Mouse (Mus musculus) natural killer cell, adult 2 months (primary cell): Measurements from ENCODE around the gene Iglon5.

Experiments
- DNase-seq, 2 experiments: peaks; one replicate each; pipeline ENCODE4 v3.0.0; 2022; ENCODE audit warnings: low spot score in 2 of 2

Gene Iglon5

GRCm38 (mm10) chr7:43465344-43466098 is 24.4 kb downstream of the Iglon5 start:
- DNase-seq = peak; percentile 96 to 98

- peak; percentile 54 to 72 for DNase-seq
Measured at GRCm38 (mm10) chr7:43464864-43465343, 25.0 kb downstream of the Iglon5 start.

DNA sequence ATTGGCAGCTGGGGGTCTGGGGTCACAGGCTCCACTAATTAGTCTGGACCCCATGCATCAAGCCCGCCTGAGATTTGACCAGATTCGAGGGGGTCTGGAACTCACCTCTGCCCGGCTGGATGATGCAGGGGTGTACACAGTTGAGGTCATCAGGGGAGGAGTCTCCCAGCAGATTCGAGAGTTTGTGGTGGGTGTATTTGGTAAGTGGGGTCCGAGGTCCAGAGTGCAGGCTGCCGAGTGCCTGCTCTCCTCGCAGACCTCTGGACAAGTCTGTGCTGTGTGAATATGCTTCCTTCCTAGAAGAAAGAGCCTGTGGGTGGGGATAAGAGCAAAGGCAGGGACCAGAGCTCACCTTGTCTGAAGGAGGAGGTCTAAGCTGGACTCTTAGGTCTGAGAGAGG is 25.9 kb downstream of the Iglon5 start:
- no peak for DNase-seq

DNA sequence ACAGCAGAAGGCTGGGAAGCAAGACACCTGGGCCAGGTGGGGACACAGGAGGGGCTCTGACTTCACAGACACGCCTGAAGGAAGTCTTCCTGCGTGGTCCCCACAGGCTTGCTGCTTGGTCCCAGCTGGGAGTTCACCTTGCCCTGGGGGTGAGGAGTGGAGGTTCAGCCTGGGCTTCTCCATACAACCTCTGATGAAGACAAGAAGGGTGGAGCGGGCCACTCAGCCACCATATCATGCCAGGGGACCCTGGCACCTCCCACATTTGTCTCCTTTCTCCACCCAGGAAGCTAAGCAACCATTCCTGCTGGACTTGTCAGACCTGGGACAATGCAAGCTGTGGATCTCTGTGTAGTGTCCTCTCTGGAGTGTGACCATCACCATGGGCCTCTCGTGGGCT is 27.0 kb downstream of the Iglon5 start, which contains the start of gene Vsig10l:
Gene Vsig10l, plus strand, starts transcription at position 301 of the 400 bp plus-strand sequence.
- no peak for DNase-seq

DNA sequence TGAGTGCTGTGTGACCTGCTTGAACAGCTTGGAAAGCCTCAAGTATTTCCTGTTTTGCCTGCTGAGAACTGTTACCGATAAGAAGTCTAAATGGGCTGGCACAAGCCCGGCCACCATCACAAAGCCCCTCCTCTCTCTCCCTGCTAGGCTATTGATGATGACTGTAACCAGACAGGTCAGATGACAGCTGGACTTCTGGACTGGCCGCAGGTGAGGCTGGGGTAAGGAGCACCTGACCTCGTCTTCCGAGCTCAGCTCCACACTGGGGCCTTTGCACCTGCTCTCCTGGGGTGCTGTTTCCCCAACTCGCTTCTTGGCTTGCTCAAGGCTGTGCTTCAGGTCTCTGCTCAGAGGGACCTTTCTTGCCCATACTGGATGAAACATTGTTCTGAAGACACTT is 35.5 kb downstream of the Iglon5 start:
- no peak for DNase-seq

DNA sequence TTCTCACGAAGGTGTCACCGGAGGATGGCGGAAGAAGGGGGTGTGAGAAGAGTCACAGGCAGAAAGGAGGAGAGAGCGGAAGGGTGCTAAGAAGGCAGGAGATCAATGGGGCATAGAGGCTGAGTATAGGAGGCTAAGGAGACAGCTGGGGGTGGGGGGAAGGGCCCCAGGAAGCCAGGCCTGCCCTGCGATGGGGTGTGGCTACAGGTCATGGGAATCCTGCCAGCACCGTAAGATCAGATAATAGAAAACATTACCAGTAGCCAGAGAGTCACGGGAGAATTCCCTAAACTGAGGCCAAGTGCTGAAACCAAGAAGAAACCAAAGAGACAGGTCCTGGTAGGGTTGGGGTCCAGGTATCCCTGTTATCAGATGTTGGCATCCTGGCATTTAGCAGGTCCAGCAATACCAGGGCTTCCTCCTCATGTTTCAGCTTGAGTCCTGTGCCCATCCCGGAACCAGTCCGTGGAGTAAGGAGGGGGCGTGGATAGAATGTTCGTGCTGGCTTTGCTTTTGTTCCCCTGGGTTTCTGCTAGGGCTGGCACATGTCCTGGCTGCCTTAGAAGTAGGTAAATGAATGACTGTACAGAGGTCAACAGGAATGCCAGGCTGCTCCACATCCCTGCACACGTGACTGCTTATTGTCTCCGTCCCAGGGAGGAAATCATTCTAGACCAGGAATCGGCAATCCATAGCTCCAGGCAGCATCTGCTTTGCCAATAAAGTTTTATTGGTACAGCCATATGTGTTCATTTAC is 36.1 kb downstream of the Iglon5 start:
- no peak for DNase-seq

DNA sequence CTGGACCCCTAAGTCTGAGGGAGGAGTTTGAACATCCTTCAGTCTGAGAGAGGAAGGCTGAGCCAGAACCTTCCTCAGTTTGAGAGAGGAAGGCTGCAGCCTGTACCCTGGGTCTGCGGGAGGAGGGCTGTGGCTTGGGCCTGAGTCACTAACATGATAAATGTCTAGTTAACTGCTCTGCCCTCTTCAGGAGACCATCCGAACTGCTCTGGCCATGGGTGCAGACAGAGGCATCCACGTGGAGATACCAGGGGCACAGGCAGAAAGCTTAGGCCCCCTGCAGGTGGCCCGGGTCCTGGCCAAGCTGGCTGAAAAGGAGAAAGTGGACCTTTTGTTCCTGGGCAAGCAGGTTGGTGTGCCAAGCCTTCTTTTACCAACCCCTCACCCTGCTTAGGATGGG is 37.3 kb downstream of the Iglon5 start:
- peak; percentile 76 for DNase-seq

DNA sequence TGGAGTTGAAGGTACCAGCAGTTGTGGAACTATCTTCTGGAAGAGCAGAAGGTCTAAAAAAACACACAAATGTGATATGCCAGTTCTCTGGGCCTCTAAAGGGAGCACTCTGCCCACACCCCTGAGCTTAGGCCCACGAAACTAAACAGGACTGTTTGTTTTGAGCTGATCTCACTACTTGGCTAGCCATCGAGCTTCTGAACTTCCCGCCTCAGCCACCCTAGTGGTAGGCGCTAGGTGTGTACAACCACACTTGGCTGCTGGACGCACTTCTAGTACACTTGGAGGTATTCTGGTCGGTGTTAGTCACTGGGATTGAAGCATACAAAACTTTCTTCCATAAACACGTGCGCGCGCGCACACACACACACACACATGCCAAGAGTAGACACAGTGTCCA is 38.1 kb downstream of the Iglon5 start:
- DNase-seq = no peak

DNA sequence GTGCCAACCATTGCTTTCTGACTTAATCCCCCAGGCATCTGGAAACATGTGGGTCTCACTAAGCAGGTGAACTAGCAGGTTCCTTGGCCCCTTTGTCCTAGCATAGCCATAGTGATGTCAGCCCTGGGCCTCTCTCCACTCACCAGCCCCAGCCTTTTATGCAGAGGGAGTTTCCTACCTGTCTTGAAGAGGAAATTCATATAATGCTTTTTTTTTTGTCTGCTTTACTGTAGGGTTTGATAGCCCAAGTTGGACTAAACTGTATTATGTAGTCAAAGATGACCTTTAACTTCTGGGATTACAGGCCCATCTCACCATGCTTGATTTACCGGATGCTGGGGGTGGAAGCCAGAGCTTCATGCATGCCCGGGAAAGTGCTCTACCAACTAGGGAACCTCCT is 40.1 kb downstream of the Iglon5 start:
- no peak for DNase-seq

GRCm38 (mm10) chr7:43448246-43448645 is 41.6 kb downstream of the Iglon5 start:
- no peak for DNase-seq

DNA sequence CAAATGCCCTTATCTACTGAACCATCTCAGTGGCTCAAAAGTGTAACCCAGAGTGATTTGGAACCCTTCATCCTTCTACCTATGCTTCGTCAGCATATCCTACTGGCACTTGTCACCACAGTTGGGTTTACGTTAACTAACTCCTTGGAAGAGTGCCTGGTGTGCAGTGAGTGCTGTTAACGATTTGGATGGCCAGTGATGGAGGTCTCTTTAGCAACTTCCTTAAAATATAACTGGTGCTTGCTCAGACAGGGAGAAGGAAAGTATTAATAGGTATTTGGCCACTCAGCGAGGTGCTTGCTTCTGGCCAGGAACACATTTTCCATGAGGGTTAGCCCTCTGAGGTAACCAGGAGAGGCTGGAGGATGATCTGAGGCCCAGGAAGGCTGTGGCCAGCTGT is 42.1 kb downstream of the Iglon5 start:
- DNase-seq = no peak

DNA sequence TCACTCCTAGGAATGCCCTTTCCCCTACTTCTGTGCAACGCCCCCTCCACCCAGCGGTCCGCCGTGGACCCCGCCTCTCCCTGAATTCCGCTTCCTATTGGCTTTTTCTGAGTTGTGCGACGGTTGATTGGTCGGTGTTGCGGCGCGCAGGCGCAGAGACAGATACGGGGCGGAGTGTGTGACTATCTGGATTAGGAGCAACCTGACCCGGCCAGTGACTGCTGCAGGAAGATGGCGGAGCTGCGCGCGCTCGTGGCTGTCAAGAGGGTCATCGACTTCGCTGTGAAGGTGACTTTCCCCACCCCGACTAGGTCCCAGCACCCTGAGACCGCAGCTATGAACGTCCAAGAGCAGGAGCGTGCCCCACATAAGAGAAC is 46.0 kb downstream of the Iglon5 start, which contains the start of the genes Etfb and Gm45233:
Gene Etfb, plus strand, starts transcription at position 167 of the 377 bp plus-strand sequence.
Gene Gm45233, plus strand, starts transcription at position 212 of the 377 bp plus-strand sequence.
- DNase-seq = peak; percentile 87 to 89

GRCm38 (mm10) chr7:43443126-43443916 is 46.6 kb downstream of the Iglon5 start:
- DNase-seq = peak; percentile 48 to 49

DNA sequence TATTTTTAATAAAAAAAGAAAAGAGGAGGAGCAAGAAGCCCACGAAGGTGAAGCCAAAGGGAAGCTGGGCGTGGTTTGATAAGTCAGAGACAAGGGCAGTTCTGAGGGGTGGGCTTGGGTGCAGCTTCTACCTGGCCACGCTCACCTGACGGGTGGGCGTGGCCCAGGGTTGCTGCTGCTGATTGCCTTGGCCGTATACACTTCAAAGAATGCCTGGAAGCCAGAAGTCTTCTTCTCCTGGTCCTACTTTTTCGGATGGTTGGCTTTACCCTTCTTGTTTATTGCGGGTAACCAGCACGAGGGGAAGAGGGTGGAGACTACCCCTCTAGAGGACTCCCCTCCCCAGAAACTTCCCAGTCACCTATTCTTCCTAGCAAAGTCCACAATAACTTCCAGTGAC is 47.2 kb downstream of the Iglon5 start:
- DNase-seq = no peak

GRCm38 (mm10) chr7:43441071-43441470 is 48.8 kb downstream of the Iglon5 start:
- DNase-seq = no peak

DNA sequence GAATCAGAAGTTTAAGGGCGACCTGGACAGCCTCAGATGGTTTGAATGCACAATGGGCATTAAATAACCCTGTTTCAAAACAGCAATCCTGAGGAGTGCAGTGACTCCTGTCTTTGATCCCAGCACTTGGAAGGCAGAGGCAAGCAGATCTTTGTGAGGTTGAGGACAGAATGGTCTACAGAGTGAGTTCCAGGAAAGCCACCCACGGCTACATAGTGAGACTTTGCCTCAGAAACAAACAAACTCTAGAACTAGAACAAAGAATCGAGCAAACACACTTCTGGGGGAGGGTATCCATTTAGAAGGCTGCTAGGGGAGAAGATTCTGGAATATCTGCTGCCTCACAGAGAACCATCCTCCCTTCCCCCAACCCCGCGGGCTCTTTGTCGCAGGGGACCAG is 49.4 kb downstream of the Iglon5 start, which contains the start of gene Cldnd2:
Gene Cldnd2, plus strand, starts transcription at position 301 of the 400 bp plus-strand sequence.
- no peak for DNase-seq

- DNase-seq = peak; percentile 65 to 83
Measured at GRCm38 (mm10) chr7:43438611-43439010, 51.3 kb downstream of the Iglon5 start.

DNA sequence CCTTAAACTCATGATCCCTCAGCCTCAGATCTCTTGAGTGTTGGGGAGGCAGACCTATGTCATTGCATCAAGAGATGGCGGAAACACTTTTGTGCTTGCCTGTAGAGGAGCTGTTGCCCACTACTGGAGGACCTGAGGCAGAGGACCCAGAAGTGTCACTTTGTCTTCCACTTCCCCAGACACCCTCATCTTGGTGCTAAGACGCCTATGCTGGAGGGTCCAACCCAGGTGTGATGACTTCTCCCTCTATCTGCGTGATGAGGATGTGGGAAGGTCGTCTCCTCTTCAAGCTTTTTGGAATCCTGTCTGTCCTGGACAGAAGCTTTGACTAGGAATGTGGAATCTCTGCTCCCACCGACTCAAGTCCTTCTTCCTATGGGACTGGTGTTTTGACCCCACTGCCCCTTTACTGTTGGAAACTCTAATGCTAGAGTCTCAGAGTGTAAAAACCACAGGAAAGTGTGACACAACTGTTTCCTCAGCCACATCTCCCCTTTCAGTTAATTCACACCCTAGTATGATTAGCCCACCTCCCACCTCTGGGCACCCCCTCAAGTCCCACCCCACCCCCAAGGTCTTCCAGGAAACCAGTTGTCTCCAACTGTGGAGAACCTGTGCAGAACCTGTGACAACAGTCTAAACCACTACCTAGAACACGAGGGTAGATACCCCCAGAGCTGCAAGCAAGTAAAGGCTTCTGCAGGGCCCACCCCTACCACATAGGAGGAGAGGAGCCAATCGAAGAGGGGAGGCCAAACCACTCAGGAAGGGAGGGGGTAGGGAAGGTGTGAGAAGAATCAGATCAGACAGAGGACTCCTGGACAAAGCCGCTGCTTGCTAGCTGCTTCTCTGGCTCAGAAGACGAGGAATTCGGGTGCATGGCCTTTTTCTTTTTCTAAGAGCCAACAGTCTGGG is 53.3 kb downstream of the Iglon5 start, which contains the start of gene Nkg7:
Gene Nkg7, plus strand, starts transcription at position 733 of the 915 bp plus-strand sequence.
- DNase-seq = peak; percentile 72 to 90

- peak; percentile 42 to 74 for DNase-seq
Measured at GRCm38 (mm10) chr7:43434676-43435075, 55.2 kb downstream of the Iglon5 start.

GRCm38 (mm10) chr7:43432891-43433290 is 57.0 kb downstream of the Iglon5 start:
- no peak for DNase-seq

DNA sequence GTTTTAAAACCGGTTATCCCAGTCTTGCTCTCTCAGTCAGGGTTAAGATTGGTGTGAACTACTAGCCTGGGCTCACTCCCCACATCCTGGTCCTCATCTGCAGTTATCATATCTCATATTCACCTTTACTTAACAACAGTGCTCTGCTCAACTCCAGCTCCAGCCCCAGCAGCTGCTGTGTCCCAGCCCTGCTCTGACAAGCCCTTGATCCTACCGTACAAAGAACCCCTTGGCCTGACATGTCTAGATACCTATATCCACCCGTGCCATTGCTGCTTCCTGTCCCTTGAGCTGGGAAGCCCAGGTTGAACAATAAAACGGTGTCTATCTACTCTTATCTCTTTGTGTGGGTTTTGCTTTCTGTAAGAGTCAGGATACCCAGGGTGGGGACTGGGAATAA is 60.4 kb downstream of the Iglon5 start:
- no peak for DNase-seq
